Mouse (Mus musculus) liver, adult 2 months (tissue): ENCODE measurements around the gene Kalrn. TPM values are rescaled to one million over a fixed set of nuclear protein-coding genes. Genes with fewer than 3 reads are reported as not detected.

ENCODE experiments used
- DNase-seq: peaks from one replicate; pipeline ENCODE4 v3.0.0-alpha.2; 2011; ENCODE audit warnings: low read depth, low spot score; ENCODE audit errors: extremely low read depth
- H3K27ac ChIP-seq: fragments of 200-500 bp; replicated peaks from 2 replicates; pipeline ENCODE4 v1.5.1; 2012; ENCODE audit warnings: low read depth, mild to moderate bottlenecking, control low read depth, inconsistent platforms, low read length; ENCODE audit not compliant: insufficient read depth
- H3K27me3 ChIP-seq: fragments of 200-500 bp; 2 replicates; pipeline ENCODE4 v1.6.1; 2012; ENCODE audit warnings: mild to moderate bottlenecking, moderate library complexity, low read length, inconsistent platforms; ENCODE audit not compliant: control insufficient read depth, insufficient read depth
- H3K36me3 ChIP-seq: fragments of 200-500 bp; 2 replicates; pipeline ENCODE4 v1.6.1; 2012; ENCODE audit warnings: low read length, inconsistent platforms; ENCODE audit not compliant: control insufficient read depth, insufficient read depth
- H3K4me1 ChIP-seq: fragments of 200-500 bp; 2 replicates; pipeline ENCODE4 v1.6.1; 2011; ENCODE audit warnings: low read length; ENCODE audit not compliant: control insufficient read depth, insufficient read depth
- H3K4me3 ChIP-seq: fragments of 200-500 bp; 2 replicates; pipeline ENCODE4 v1.5.1; 2011; ENCODE audit warnings: low read depth, mild to moderate bottlenecking, control low read depth, low read length, moderate library complexity; ENCODE audit not compliant: insufficient read depth
- H3K79me2 ChIP-seq: fragments of 200-500 bp; 2 replicates; pipeline ENCODE4 v1.6.1; 2012; ENCODE audit warnings: inconsistent platforms, mild to moderate bottlenecking, low read length, moderate library complexity; ENCODE audit not compliant: control insufficient read depth, insufficient read depth
- H3K9ac ChIP-seq: fragments of 200-500 bp; 2 replicates; pipeline ENCODE4 v1.6.1; 2012; ENCODE audit warnings: low read depth, mild to moderate bottlenecking, control low read depth, inconsistent platforms, low read length
- CTCF ChIP-seq: fragments of 200-500 bp; IDR thresholded peaks from 2 replicates; pipeline ENCODE4 v1.5.1; 2011; ENCODE audit warnings: low read depth, low read length, control low read depth
- POLR2A ChIP-seq: fragments of 200-500 bp; IDR thresholded peaks from 2 replicates; pipeline ENCODE4 v1.6.1; 2011; ENCODE audit warnings: low read length, control low read depth; ENCODE audit not compliant: insufficient read depth; ENCODE audit errors: extremely low read depth
- WGBS: fragments of 180-500 bp; shearing (Covaris S2); methylation state at CpG from one replicate; pipeline ENCODE4 v1.1.7; 2018; 5-methylcytosine and 5-hydroxymethylcytosine counted together
- polyA plus RNA-seq: library from polyadenylated mRNA; depleted of rRNA; stranded (reverse); fragments of >200 nt; gene quantifications from 2 replicates; pipeline ENCODE4 v1.2.3, GENCODE M21; 2012
- total RNA-seq: library from RNA; depleted of rRNA; stranded (reverse); fragments of >200 nt; gene quantifications from 2 replicates; pipeline ENCODE4 v1.2.3, GENCODE M21; 2014

The Kalrn gene
- total and polyA plus RNA-seq, 2 experiments, result 14.0 to 34.8 TPM

DNA sequence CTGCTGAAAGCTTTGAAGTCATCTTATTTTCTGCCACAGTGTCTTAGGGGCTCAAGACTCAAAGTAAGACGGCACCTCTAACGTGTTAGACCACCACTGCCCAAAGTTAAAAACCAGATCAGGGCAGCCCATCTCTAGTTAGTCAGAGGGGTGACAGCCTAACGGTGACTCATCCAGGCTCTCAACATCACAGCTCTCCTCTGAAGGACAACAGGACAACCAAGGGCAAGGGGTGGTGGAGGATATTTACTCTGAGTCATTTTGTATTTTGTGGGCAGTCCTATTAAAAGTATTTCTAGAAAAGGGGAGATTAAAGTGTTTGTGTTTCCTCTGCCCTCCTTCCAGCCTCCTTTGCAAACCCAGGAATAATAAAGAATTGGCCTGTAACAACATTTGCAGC, 88.4 kb downstream of the Kalrn start:
- H3K4me1 ChIP-seq, result no peaks in the 10 kb centered on the region
- H3K4me3 ChIP-seq, result no peak overlapping the region
- no peak for TF ChIP-seq CTCF
- TF ChIP-seq POLR2A, result no peak
- H3K27me3 ChIP-seq, result no peaks in the 10 kb centered on the region
- no peaks in the 10 kb centered on the region for H3K36me3 ChIP-seq
- no peaks in the 10 kb centered on the region for H3K79me2 ChIP-seq
- no peak for DNase-seq
- 56% methylated on average over 3 of the region's 3 CpGs for WGBS
- H3K27ac ChIP-seq, result no peak overlapping the region
- H3K9ac ChIP-seq, result no peak overlapping the region

DNA sequence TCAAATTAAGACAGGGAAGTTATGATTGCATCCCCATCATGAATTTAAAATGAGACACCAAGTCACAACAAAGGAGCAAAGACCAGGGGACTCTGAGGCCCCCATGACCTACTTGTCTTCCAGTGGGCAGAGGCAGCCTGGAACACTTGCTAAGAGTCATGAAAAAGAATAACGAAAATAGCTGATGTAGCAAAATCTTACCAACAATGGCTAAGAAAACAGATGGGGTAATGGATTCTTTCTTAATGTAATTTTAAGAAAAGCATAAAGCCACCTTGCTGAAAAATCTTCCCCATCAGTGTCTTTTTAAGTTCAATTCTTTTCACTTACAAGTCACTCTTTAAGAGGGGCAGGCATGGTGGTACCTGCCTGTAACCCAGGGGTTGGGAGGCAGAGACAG, 89.1 kb downstream of the Kalrn start:
- Histone ChIP-seq H3K27me3 (no peaks in the 10 kb centered on the region), H3K36me3 (no peaks in the 10 kb centered on the region), H3K79me2 (no peaks in the 10 kb centered on the region), H3K4me3 (no peak overlapping the region), H3K9ac (no peak overlapping the region), H3K4me1 (no peaks in the 10 kb centered on the region), H3K27ac (no peak overlapping the region)
- no peak for TF ChIP-seq CTCF
- no peak for TF ChIP-seq POLR2A
- WGBS, result 95% methylated on average over 1 of the region's 1 CpGs
- no peak for DNase-seq

DNA sequence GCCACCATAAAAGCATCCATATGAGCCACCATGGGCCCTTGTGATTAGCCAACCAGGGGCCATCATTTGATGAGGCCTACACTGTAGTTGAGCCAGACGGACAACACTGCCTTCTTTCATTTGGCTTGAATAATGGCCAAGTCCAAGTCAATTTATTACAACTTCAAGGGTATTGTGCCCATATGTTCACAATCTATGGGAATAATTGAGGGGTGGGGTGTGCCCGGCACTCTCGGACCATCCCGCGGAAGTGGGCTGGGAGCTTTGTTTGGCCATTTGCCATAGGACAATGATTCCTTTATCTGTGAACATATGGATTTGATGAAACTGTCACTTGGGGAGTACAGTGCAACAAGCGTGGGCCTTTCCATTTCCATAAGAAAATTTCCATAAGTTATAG, 89.6 kb downstream of the Kalrn start:
- no peak for DNase-seq
- Histone ChIP-seq H3K79me2 (no peaks in the 10 kb centered on the region), H3K4me1 (no peaks in the 10 kb centered on the region), H3K27ac (no peak overlapping the region), H3K27me3 (no peaks in the 10 kb centered on the region), H3K36me3 (no peaks in the 10 kb centered on the region), H3K4me3 (no peak overlapping the region), H3K9ac (no peak overlapping the region)
- 94% methylated on average over 6 of the region's 6 CpGs for WGBS
- TF ChIP-seq CTCF, result no peak
- TF ChIP-seq POLR2A, result no peak

DNA sequence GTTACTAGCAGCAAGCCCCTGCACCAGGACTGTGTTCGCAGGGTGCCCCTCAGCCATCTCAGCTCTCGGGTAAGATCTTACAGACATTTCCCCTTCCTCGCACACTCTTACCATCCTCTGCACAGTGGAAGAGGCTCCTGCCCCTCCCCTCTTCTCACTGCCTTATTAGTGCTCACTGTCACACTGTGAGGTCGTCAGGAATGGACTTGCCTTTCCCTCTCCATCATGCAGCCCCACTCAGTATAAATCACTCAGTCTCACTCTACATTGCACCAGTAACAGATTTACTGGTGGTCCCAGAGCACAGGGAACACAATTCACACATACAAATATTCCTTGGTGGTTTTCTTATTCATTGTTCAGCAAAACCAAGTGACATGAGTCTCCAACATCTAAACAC, 98.6 kb downstream of the Kalrn start:
- Histone ChIP-seq H3K79me2 (no peaks in the 10 kb centered on the region), H3K27ac (no peak overlapping the region), H3K27me3 (no peaks in the 10 kb centered on the region; the same call in 1 of the 2 replicates), H3K4me3 (no peak overlapping the region), H3K9ac (no peak overlapping the region), H3K36me3 (no peaks in the 10 kb centered on the region), H3K4me1 (no peaks in the 10 kb centered on the region)
- DNase-seq, result no peak
- 69% methylated on average over 4 of the region's 4 CpGs for WGBS
- no peak for TF ChIP-seq POLR2A
- no peak for TF ChIP-seq CTCF

DNA sequence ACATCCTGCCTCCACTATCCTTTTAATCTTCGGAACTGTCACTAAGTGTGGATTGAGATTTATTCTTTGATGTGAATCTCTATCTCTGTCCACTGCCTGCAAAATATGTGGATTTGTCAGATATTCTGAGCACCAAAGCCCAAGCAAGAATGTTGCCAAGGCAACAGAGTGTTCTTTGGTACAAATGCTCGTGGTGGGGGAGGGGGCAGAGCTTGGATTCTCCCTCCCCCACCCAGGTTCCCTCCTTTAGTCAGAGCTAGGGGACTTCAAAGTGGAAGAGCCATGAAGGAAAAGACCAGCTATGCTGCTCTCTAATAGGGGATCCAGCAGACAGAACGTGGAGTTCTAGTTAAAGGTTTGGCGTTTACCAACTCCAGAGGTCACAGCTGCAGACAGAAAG, 99.4 kb downstream of the Kalrn start:
- H3K27ac ChIP-seq, result no peak overlapping the region
- H3K4me1 ChIP-seq, result no peaks in the 10 kb centered on the region
- TF ChIP-seq POLR2A (no peak), CTCF (no peak)
- no peak for DNase-seq
- H3K9ac ChIP-seq, result no peak overlapping the region
- 57% methylated on average over 4 of the region's 4 CpGs for WGBS
- H3K4me3 ChIP-seq, result no peak overlapping the region
- no peaks in the 10 kb centered on the region for H3K36me3 ChIP-seq
- H3K27me3 ChIP-seq, result no peaks in the 10 kb centered on the region; the same call in 1 of the 2 replicates
- H3K79me2 ChIP-seq, result no peaks in the 10 kb centered on the region

DNA sequence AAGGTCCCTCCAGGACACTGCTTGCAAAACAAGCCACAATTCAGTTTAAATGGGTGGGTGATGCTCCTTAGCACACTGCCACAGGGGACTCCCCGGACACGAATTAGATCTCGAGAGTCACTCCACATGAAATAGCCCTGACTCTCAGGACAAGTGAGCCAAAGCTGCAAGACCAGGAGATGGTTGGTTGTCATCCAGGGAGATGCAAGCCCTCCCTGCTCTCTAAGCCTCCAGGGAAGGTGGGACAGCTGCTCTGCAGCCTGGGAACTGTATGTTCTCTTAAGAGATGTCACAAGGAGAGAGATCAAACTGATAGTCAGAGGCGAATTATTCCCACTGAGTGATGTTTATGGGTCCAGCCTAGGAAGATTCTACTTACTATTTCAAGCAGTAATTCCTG, 101.9 kb downstream of the Kalrn start:
- H3K9ac ChIP-seq, result no peak overlapping the region
- H3K36me3 ChIP-seq, result no peaks in the 10 kb centered on the region
- H3K4me1 ChIP-seq, result no peaks in the 10 kb centered on the region
- no peak for DNase-seq
- TF ChIP-seq POLR2A (no peak), CTCF (no peak)
- H3K27ac ChIP-seq, result no peak overlapping the region
- H3K4me3 ChIP-seq, result no peak overlapping the region
- 71% methylated on average over 4 of the region's 4 CpGs for WGBS
- no peaks in the 10 kb centered on the region for H3K79me2 ChIP-seq
- H3K27me3 ChIP-seq, result no peaks in the 10 kb centered on the region; the same call in 1 of the 2 replicates
